Mouse (Mus musculus): ENCODE results near the gene Zfp786. TPM values are rescaled to one million over a fixed set of nuclear protein-coding genes. Genes with fewer than 3 reads are reported as not detected.

Gene Zfp786
- total RNA-seq, 2 experiments from 2014 or later = 3.9 to 4.2 TPM

GRCm38 (mm10) chr6:47827462-47827861 lies 3.2 kb downstream of the Zfp786 start:
- DNase-seq (ENCODE audit: low spot score in 2 of 2) = no peak
- intact Hi-C loops (cut with DNase I) = no loop called here

- DNase-seq (ENCODE audit: low spot score in 2 of 2) = no peak
- intact Hi-C loops (cut with DNase I) = no loop called here
These were observed 6.4 kb downstream of the Zfp786 start for GRCm38 (mm10) chr6:47824241-47824640.

GRCm38 (mm10) chr6:47821776-47822175 lies 8.9 kb downstream of the Zfp786 start:
- intact Hi-C loops (cut with DNase I) = no loop called here
- no peak for DNase-seq (ENCODE audit: low spot score in 2 of 2)

GRCm38 (mm10) chr6:47821236-47821635 lies 9.4 kb downstream of the Zfp786 start:
- no peak for DNase-seq (ENCODE audit: low spot score in 2 of 2)
- intact Hi-C loops (cut with DNase I) = no loop called here

- intact Hi-C loops (cut with DNase I) = no loop called here
- no peak for DNase-seq (ENCODE audit: low spot score in 2 of 2)
These were observed 10.9 kb downstream of the Zfp786 start for GRCm38 (mm10) chr6:47819626-47820325.

- intact Hi-C loops (cut with DNase I) = no loop called here
- no peak for DNase-seq (ENCODE audit: low spot score in 2 of 2)
These were observed 11.9 kb downstream of the Zfp786 start for GRCm38 (mm10) chr6:47818721-47819120.

GRCm38 (mm10) chr6:47816151-47816550 lies 14.5 kb downstream of the Zfp786 start:
- no peak for DNase-seq (ENCODE audit: low spot score in 2 of 2)
- intact Hi-C loops (cut with DNase I) = no loop called here

GRCm38 (mm10) chr6:47813257-47813878 lies 17.3 kb downstream of the Zfp786 start, which contains the start of gene Pdia4:
TSS of gene Pdia4 (minus strand) at chr6:47813430.
- peak; percentile 97 to 98 for DNase-seq (ENCODE audit: low spot score in 2 of 2)
- intact Hi-C loops (cut with DNase I) = no loop called here

GRCm38 (mm10) chr6:47812271-47812915 lies 18.3 kb downstream of the Zfp786 start:
- intact Hi-C loops (cut with DNase I) = no loop called here
- no peak for DNase-seq (ENCODE audit: low spot score in 2 of 2)

GRCm38 (mm10) chr6:47811324-47811723 lies 19.3 kb downstream of the Zfp786 start:
- no peak for DNase-seq (ENCODE audit: low spot score in 2 of 2)
- intact Hi-C loops (cut with DNase I) = no loop called here

GRCm38 (mm10) chr6:47810181-47810580 lies 20.5 kb downstream of the Zfp786 start:
- no peak for DNase-seq (ENCODE audit: low spot score in 2 of 2)
- intact Hi-C loops (cut with DNase I) = no loop called here

GRCm38 (mm10) chr6:47809053-47809452 lies 21.6 kb downstream of the Zfp786 start:
- intact Hi-C loops (cut with DNase I) = no loop called here
- no peak for DNase-seq (ENCODE audit: low spot score in 2 of 2)

GRCm38 (mm10) chr6:47808545-47808944 lies 22.1 kb downstream of the Zfp786 start:
- intact Hi-C loops (cut with DNase I) = no loop called here
- DNase-seq (ENCODE audit: low spot score in 2 of 2) = peak; percentile 44 to 55

- intact Hi-C loops (cut with DNase I) = no loop called here
- DNase-seq (ENCODE audit: low spot score in 2 of 2) = no peak
These were observed 23.2 kb downstream of the Zfp786 start for GRCm38 (mm10) chr6:47807419-47807818.

- intact Hi-C loops (cut with DNase I) = no loop called here
These were observed 25.1 kb downstream of the Zfp786 start for GRCm38 (mm10) chr6:47805520-47805919.

GRCm38 (mm10) chr6:47799079-47799478 lies 31.6 kb downstream of the Zfp786 start:
- intact Hi-C loops (cut with DNase I) = loop anchor here (2.0 kb wide), 1 partner anchor 32 kb away; the partner anchor contains the start of gene Zfp786
- peak; percentile 64 to 70 for DNase-seq (ENCODE audit: low spot score in 2 of 2)

More at GRCm38 (mm10) chr6:47805520-47805919, 25.1 kb downstream of the Zfp786 start:
- no peak for DNase-seq (ENCODE audit: low spot score in 2 of 2)

- DNase-seq (ENCODE audit: low spot score in 2 of 2) = peak in 1 of 2 experiments; percentile 48
- intact Hi-C loops (cut with DNase I) = no loop called here
These were observed 36.4 kb downstream of the Zfp786 start for GRCm38 (mm10) chr6:47794106-47794830.

- DNase-seq (ENCODE audit: low spot score in 2 of 2) = no peak
- intact Hi-C loops (cut with DNase I) = no loop called here
These were observed 37.4 kb downstream of the Zfp786 start for GRCm38 (mm10) chr6:47793284-47793683.

GRCm38 (mm10) chr6:47792533-47792932 lies 38.1 kb downstream of the Zfp786 start:
- intact Hi-C loops (cut with DNase I) = no loop called here
- no peak for DNase-seq (ENCODE audit: low spot score in 2 of 2)

- intact Hi-C loops (cut with DNase I) = no loop called here
- no peak for DNase-seq (ENCODE audit: low spot score in 2 of 2)
These were observed 39.9 kb downstream of the Zfp786 start for GRCm38 (mm10) chr6:47790745-47791144.
